Mouse (Mus musculus) lung, adult 2 months (tissue): ENCODE data around the gene Gm28036. TPM values are rescaled to one million over a fixed set of nuclear protein-coding genes. Genes with fewer than 3 reads are reported as not detected.

Source experiments
- DNase-seq: peaks from one replicate; pipeline ENCODE4 v3.0.0; 2022
- H3K4me1 ChIP-seq: fragments of 200-500 bp; 2 replicates; pipeline ENCODE4 v1.6.1; 2011; ENCODE audit warnings: low read length; ENCODE audit not compliant: control insufficient read depth, insufficient read depth
- H3K4me3 ChIP-seq: fragments of 200-500 bp; replicated peaks from 2 replicates; pipeline ENCODE3; 2011; ENCODE audit warnings: low read depth, mild to moderate bottlenecking, control low read depth, low read length; ENCODE audit errors: extremely low read depth
- CTCF ChIP-seq: fragments of 200-500 bp; IDR thresholded peaks from 2 replicates; pipeline ENCODE4 v1.5.1; 2011; ENCODE audit warnings: mild to moderate bottlenecking, low read length, control low read depth; ENCODE audit not compliant: insufficient read depth
- POLR2A ChIP-seq: fragments of 200-500 bp; IDR thresholded peaks from 2 replicates; pipeline ENCODE4 v1.6.1; 2011; ENCODE audit warnings: low read depth, mild to moderate bottlenecking, control low read depth, low read length, borderline replicate concordance; ENCODE audit errors: extremely low read depth
- WGBS: fragments of 180-500 bp; shearing (Covaris S2); methylation state at CpG from one replicate; pipeline ENCODE4 v1.1.7; 2018; 5-methylcytosine and 5-hydroxymethylcytosine counted together
- polyA plus RNA-seq: library from polyadenylated mRNA; depleted of rRNA; stranded (reverse); fragments of >200 nt; gene quantifications from 2 replicates; pipeline ENCODE4 v1.2.3, GENCODE M21; 2012

The Gm28036 gene
- polyA plus RNA-seq, 1 experiment = 6.5 TPM

- no peak for DNase-seq
- Histone ChIP-seq H3K4me1 (peaks cover 4% of the 10 kb centered on the region; the same call in 1 of the 2 replicates), H3K4me3 (no peak overlapping the region)
- 77% methylated on average over 7 of the region's 7 CpGs for WGBS
- TF ChIP-seq POLR2A = no peak
- TF ChIP-seq CTCF = no peak
Measured at GRCm38 (mm10) chr2:156087391-156088110, 39.3 kb downstream of the Gm28036 start.

GRCm38 (mm10) chr2:156084541-156084940 lies 42.4 kb downstream of the Gm28036 start:
- TF ChIP-seq POLR2A (no peak), CTCF (no peak)
- 81% methylated on average over 3 of the region's 3 CpGs for WGBS

GRCm38 (mm10) chr2:156080391-156080790 lies 46.5 kb downstream of the Gm28036 start:
- no peak for DNase-seq
- H3K4me3 ChIP-seq = no peak overlapping the region
- TF ChIP-seq POLR2A (no peak), CTCF (no peak)
- no peaks in the 10 kb centered on the region; the same call in 1 of the 2 replicates for H3K4me1 ChIP-seq
- WGBS = 77% methylated on average over 7 of the region's 7 CpGs

More at GRCm38 (mm10) chr2:156084541-156084940, 42.4 kb downstream of the Gm28036 start:
- Histone ChIP-seq H3K4me1 (no peaks in the 10 kb centered on the region; the same call in 1 of the 2 replicates), H3K4me3 (no peak overlapping the region)
- DNase-seq = no peak

- DNase-seq = no peak
- H3K4me3 ChIP-seq = no peak overlapping the region
- 33% methylated on average over 4 of the region's 4 CpGs for WGBS
- no peak for TF ChIP-seq POLR2A
- TF ChIP-seq CTCF = no peak
- no peaks in the 10 kb centered on the region; the same call in 1 of the 2 replicates for H3K4me1 ChIP-seq
Measured at GRCm38 (mm10) chr2:156079674-156080073, 47.2 kb downstream of the Gm28036 start.

GRCm38 (mm10) chr2:156079183-156079560 lies 47.7 kb downstream of the Gm28036 start:
- no peak for DNase-seq
- H3K4me1 ChIP-seq = no peaks in the 10 kb centered on the region; the same call in 1 of the 2 replicates
- 73% methylated on average over 8 of the region's 8 CpGs for WGBS
- H3K4me3 ChIP-seq = no peak overlapping the region
- TF ChIP-seq POLR2A = no peak
- no peak for TF ChIP-seq CTCF

- WGBS = 90% methylated on average over 16 of the region's 16 CpGs
- Histone ChIP-seq H3K4me3 (no peak overlapping the region), H3K4me1 (no peaks in the 10 kb centered on the region; the same call in 1 of the 2 replicates)
- DNase-seq = no peak
- no peak for TF ChIP-seq CTCF
Measured at GRCm38 (mm10) chr2:156078421-156079182, 48.3 kb downstream of the Gm28036 start.

- DNase-seq = no peak
- 90% methylated on average over 7 of the region's 7 CpGs for WGBS
- H3K4me3 ChIP-seq = no peak overlapping the region
- TF ChIP-seq CTCF (no peak), POLR2A (no peak)
- H3K4me1 ChIP-seq = no peaks in the 10 kb centered on the region; the same call in 1 of the 2 replicates
Measured at GRCm38 (mm10) chr2:156077461-156077860, 49.4 kb downstream of the Gm28036 start.

GRCm38 (mm10) chr2:156073725-156074124 lies 53.2 kb downstream of the Gm28036 start:
- no peak overlapping the region for H3K4me3 ChIP-seq
- no peaks in the 10 kb centered on the region for H3K4me1 ChIP-seq
- DNase-seq = no peak
- 79% methylated on average over 15 of the region's 15 CpGs for WGBS
- TF ChIP-seq CTCF (no peak), POLR2A (no peak)

- TF ChIP-seq POLR2A (no peak), CTCF (no peak)
- DNase-seq = no peak
- WGBS = 92% methylated on average over 10 of the region's 10 CpGs
- Histone ChIP-seq H3K4me1 (no peaks in the 10 kb centered on the region), H3K4me3 (no peak overlapping the region)
Measured at GRCm38 (mm10) chr2:156071236-156071635, 55.7 kb downstream of the Gm28036 start.
